8 mouse cellular contexts compared by ENCODE assay signal in genomic region chr17:17375581-17375980, GRCm38 (mm10). TPM values are rescaled to one million over a fixed set of nuclear protein-coding genes. Genes with fewer than 3 reads are reported as not detected.
A peak's percentile ranks its signal among the peaks of the same experiment; 100 is the strongest.
DNase-seq lines count a peak whose midpoint lies in the region; ATAC-seq lines count a peak whose summit lies in the region.

No protein-coding gene starts in this region.

- no peaks in the 10 kb centered on the region for H3K9me3 ChIP-seq in heart, embryonic 13.5 days
- H3K9me3 ChIP-seq in hindbrain, embryonic 16.5 days (ENCODE audit: control insufficient read depth, low read length) = no peaks in the 10 kb centered on the region
- no peaks in the 10 kb centered on the region for H3K9me3 ChIP-seq in midbrain, embryonic 13.5 days

- no peaks in the 10 kb centered on the region for H3K27me3 ChIP-seq in heart, embryonic 13.5 days (replicated peaks)
- no peaks in the 10 kb centered on the region for H3K27me3 ChIP-seq in hindbrain, embryonic 16.5 days (replicated peaks; ENCODE audit: control insufficient read depth, insufficient read depth, low read length)
- H3K27me3 ChIP-seq in midbrain, embryonic 13.5 days = no peaks in the 10 kb centered on the region

- H3K4me1 ChIP-seq in heart, embryonic 13.5 days = peaks cover 17% of the 10 kb centered on the region
- peaks cover 10% of the 10 kb centered on the region for H3K4me1 ChIP-seq in hindbrain, embryonic 16.5 days (ENCODE audit: control insufficient read depth, insufficient read depth, low read depth, low read length)
- peaks cover 25% of the 10 kb centered on the region for H3K4me1 ChIP-seq in midbrain, embryonic 13.5 days (replicated peaks)

- peak overlapping the region; percentile 83 for H3K4me3 ChIP-seq in heart, embryonic 13.5 days
- H3K4me3 ChIP-seq in hindbrain, embryonic 16.5 days (ENCODE audit: low read length) = no peak overlapping the region
- peak overlapping the region; percentile 78 for H3K4me3 ChIP-seq in midbrain, embryonic 13.5 days (replicated peaks)

- 87% methylated on average over 3 of the region's 3 CpGs for WGBS in heart, embryonic 13.5 days
- WGBS in hindbrain, embryonic 16.5 days = 94% methylated on average over 3 of the region's 3 CpGs
- 87% methylated on average over 3 of the region's 3 CpGs for WGBS in midbrain, embryonic 13.5 days

- peak overlapping the region; percentile 92 for H3K9ac ChIP-seq in heart, embryonic 13.5 days
- no peak overlapping the region; the same call in 1 of the 2 replicates for H3K9ac ChIP-seq in hindbrain, embryonic 16.5 days (ENCODE audit: low read depth, low read length)
- H3K9ac ChIP-seq in midbrain, embryonic 13.5 days (replicated peaks) = no peak overlapping the region

- no peak overlapping the region for H3K27ac ChIP-seq in heart, embryonic 13.5 days (replicated peaks)
- H3K27ac ChIP-seq in hindbrain, embryonic 16.5 days (ENCODE audit: low read depth, low read length) = no peak overlapping the region
- H3K27ac ChIP-seq in midbrain, embryonic 13.5 days = no peak overlapping the region

- no peak for ATAC-seq in heart, embryonic 13.5 days (ENCODE audit: extremely low read depth, insufficient number of reproducible peaks, low FRiP score, low TSS enrichment)
- ATAC-seq in hindbrain, embryonic 16.5 days = no peak
- no peak for ATAC-seq in midbrain, embryonic 13.5 days

- DNase-seq in heart, postnatal 25 days (ENCODE audit: low spot score) = no peak
- peak; percentile 19 for DNase-seq in brain, adult 2 months (ENCODE audit: low read depth, low spot score)
- no peak for DNase-seq in spleen, postnatal 10 days (ENCODE audit: low spot score in 2 of 2)
- DNase-seq in urinary bladder, postnatal 36 days (ENCODE audit: low spot score in 2 of 2) = no peak
- DNase-seq in adrenal gland, postnatal 4 days (ENCODE audit: low spot score in 2 of 2) = no peak

- peaks cover 22% of the 10 kb centered on the region for H3K36me3 ChIP-seq in heart, embryonic 13.5 days
- H3K36me3 ChIP-seq in hindbrain, embryonic 16.5 days (ENCODE audit: control insufficient read depth, insufficient read depth, low read length) = peaks cover 6% of the 10 kb centered on the region; the same call in 1 of the 2 replicates
- H3K36me3 ChIP-seq in midbrain, embryonic 13.5 days = peaks cover 13% of the 10 kb centered on the region

- intact Hi-C loops in heart, postnatal 25 days (cut with DNase I) = loop anchor here (5.0 to 10.0 kb wide), 2 partner anchors 423 to 459 kb away; no protein-coding TSS in a partner anchor

- H3K4me2 ChIP-seq in heart, embryonic 13.5 days = peak overlapping the region; percentile 84
- peak overlapping the region; percentile 88 for H3K4me2 ChIP-seq in hindbrain, embryonic 16.5 days (ENCODE audit: low read length)
- peak overlapping the region; percentile 64 for H3K4me2 ChIP-seq in midbrain, embryonic 13.5 days (replicated peaks)

RNA-seq across cellular contexts. Expression of gene Riok2, which starts 1.5 kb away (rescaled TPM):
- 20.7 TPM in 2 replicates for polyA plus RNA-seq in heart, embryonic 13.5 days (2015; fragmentation: Nextera tagmentation; extraction: Ambion mirVana)
- 10 to 100 TPM; 13.5 to 13.8 TPM for total RNA-seq in heart, postnatal 25 days (2021)
- polyA plus RNA-seq in hindbrain, embryonic 16.5 days (2015; fragmentation: Nextera tagmentation; extraction: Ambion mirVana) = 20.2 and 21.2 TPM in 2 replicates
- 27.0 and 30.7 TPM in 2 replicates for polyA plus RNA-seq in midbrain, embryonic 13.5 days (2015; fragmentation: Nextera tagmentation; extraction: Ambion mirVana)
- 10 to 100 TPM; 37.6 to 40.8 TPM for total RNA-seq in adrenal gland, postnatal 4 days (2021)

RNA-seq across cellular contexts. Expression of gene Lix1, which starts 26.9 kb away (rescaled TPM):
- polyA plus RNA-seq in heart, embryonic 13.5 days (2015; fragmentation: Nextera tagmentation; extraction: Ambion mirVana) = 2.6 and 3.5 TPM in 2 replicates
- total RNA-seq in heart, postnatal 25 days (2021) = 1 to 10 TPM; 7.0 to 7.7 TPM
- 7.8 and 10.1 TPM in 2 replicates for polyA plus RNA-seq in hindbrain, embryonic 16.5 days (2015; fragmentation: Nextera tagmentation; extraction: Ambion mirVana)
- polyA plus RNA-seq in midbrain, embryonic 13.5 days (2015; fragmentation: Nextera tagmentation; extraction: Ambion mirVana) = 19.4 and 21.6 TPM in 2 replicates
- total RNA-seq in adrenal gland, postnatal 4 days (2021) = 10 to 100 TPM; 15.2 to 16.0 TPM
